Mouse (Mus musculus) liver, adult 2 months (tissue): Measurements from ENCODE around the gene Numa1.

Experiments used
- CTCF ChIP-seq: fragments of 200-500 bp; IDR thresholded peaks from 2 replicates; pipeline ENCODE4 v1.5.1; 2011; ENCODE audit warnings: low read depth, low read length, control low read depth
- POLR2A ChIP-seq: fragments of 200-500 bp; IDR thresholded peaks from 2 replicates; pipeline ENCODE4 v1.6.1; 2011; ENCODE audit warnings: low read length, control low read depth; ENCODE audit not compliant: insufficient read depth; ENCODE audit errors: extremely low read depth

DNA sequence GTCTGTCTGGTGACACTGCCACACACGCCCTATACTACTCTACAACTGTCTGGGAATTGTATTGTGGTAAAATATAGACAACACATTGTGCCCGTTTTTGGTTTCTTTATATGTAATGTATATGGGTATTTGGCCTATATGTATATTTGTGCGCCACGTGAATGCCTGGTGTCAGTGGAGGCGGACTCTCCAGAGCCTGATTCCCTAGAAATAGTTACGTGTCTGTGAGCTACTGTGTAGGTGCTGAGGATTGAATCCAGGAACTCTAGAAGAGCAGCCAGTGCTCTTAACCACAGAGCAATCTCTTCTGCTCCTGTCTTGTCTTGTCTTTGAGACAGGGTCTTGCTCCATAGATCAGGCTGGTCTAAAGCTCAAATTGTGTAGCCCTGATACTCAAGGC, 47.6 kb upstream of the Numa1 start:
- no peak for TF ChIP-seq POLR2A
- TF ChIP-seq CTCF: no peak
